Mouse (Mus musculus): ENCODE results near the gene Olfr9.

DNA sequence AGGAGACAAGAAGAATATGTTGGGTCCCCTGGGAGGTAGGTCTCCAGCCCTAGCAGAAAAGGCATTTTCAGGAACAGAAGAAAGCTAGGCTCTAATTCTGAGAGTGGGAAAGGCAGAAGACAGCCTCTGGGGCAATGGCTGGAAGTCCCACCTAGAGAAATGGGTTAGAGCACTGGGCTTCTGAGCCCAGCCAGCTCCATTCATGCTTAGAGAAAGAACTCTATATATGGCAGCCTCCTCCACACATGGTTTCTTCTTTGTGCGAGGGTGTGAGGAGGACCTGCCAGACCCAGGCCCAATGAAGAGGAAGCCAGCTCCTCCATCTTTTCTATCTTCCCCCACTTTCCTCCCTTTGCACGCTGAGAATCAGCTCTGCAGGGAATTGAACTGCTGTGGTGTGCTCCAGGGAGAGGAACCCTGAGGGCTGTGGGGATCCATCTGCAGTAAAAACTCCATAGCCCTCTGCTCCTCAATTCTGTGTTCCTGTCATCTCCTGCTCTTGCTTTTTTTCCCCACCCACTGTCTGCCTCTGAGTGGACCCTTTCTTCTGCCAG, 21.1 kb downstream of the Olfr9 start, which contains the start of gene Olfr763:
- TF ChIP-seq MYOD1 (IDR thresholded peaks at IDR 0.05; ENCODE audit: control insufficient read depth in 1 of 3, insufficient read length in 2 of 3, low read depth in 2 of 3) (no peak), MYOG (IDR thresholded peaks at IDR 0.05; ENCODE audit: control insufficient read depth in 1 of 3, insufficient read depth in 1 of 3, insufficient read length in 2 of 3, low read depth in 2 of 3) (no peak), POLR2A (IDR thresholded peaks at IDR 0.05; ENCODE audit: insufficient read length, low read depth) (no peak), USF1 (IDR thresholded peaks at IDR 0.05; ENCODE audit: low read depth) (no peak), E2F4 (IDR thresholded peaks at IDR 0.05; ENCODE audit: insufficient read depth) (no peak), MAX (IDR thresholded peaks at IDR 0.05; ENCODE audit: low read depth) (no peak), TCF12 (IDR thresholded peaks at IDR 0.05; ENCODE audit: insufficient read depth, poor library complexity, severe bottlenecking) (no peak), REST (IDR thresholded peaks at IDR 0.05; ENCODE audit: insufficient read depth, insufficient read length) (no peak), POLR2AphosphoS2 (IDR thresholded peaks at IDR 0.05; ENCODE audit: insufficient read length, low read depth) (no peak), TCF3 (IDR thresholded peaks at IDR 0.05; ENCODE audit: insufficient read length, low read depth) (no peak), CEBPB (IDR thresholded peaks at IDR 0.05; ENCODE audit: insufficient read depth, poor library complexity, severe bottlenecking) (no peak)

Data from myocyte (in vitro differentiated cells).